Mouse (Mus musculus) megakaryocyte, embryonic 14.5 days (primary cell): ENCODE results near the gene Fam149a. TPM values are rescaled to one million over a fixed set of nuclear protein-coding genes. Genes with fewer than 3 reads are reported as not detected.

Experiments
- H3K27me3 ChIP-seq: replicated peaks from 2 replicates; pipeline ENCODE3; 2012; ENCODE audit warnings: inconsistent platforms
- H3K36me3 ChIP-seq: replicated peaks from 2 replicates; pipeline ENCODE3; 2012; ENCODE audit warnings: low read length, inconsistent platforms, mixed read lengths
- H3K4me1 ChIP-seq: 2 replicates; pipeline ENCODE4 v1.6.1; 2012; ENCODE audit warnings: inconsistent platforms
- H3K4me3 ChIP-seq: replicated peaks from 2 replicates; pipeline ENCODE3; 2012; ENCODE audit warnings: moderate library complexity, mild to moderate bottlenecking, inconsistent platforms
- H3K9me3 ChIP-seq: 2 replicates; pipeline ENCODE4 v1.6.1; 2012; ENCODE audit warnings: inconsistent platforms
- FLI1 ChIP-seq: IDR thresholded peaks from 2 replicates; pipeline ENCODE4 v1.6.1; 2012; ENCODE audit warnings: low read length, inconsistent platforms, mixed read lengths
- GATA1 ChIP-seq: IDR thresholded peaks from 3 replicates; pipeline ENCODE4 v1.6.1; 2012; ENCODE audit warnings: mixed read lengths, low read length, inconsistent platforms, borderline replicate concordance
- polyA plus RNA-seq: library from polyadenylated mRNA; stranded (reverse); fragments of >175 nt; gene quantifications from 2 replicates; pipeline ENCODE4 v1.2.3, GENCODE M21; 2012; ENCODE audit warnings: low replicate concordance; ENCODE audit not compliant: insufficient read depth

Fam149a gene
- not detected in 2 replicates for polyA plus RNA-seq

- Histone ChIP-seq H3K4me3 (no peak within 1 kb of the TSS), H3K36me3 (no peaks in the 10 kb centered on the region), H3K27me3 (peaks cover 18% of the 10 kb centered on the region), H3K9me3 (peaks cover 15% of the 10 kb centered on the region; the same call in 1 of the 2 replicates), H3K4me1 (no peaks in the 10 kb centered on the region; the same call in 1 of the 2 replicates)
- TF ChIP-seq FLI1, result no peak
- no peak for TF ChIP-seq GATA1
Observed at GRCm38 (mm10) chr8:45381963-45382347, at the start of gene Fam149a. Gene Fam149a, minus strand, starts transcription at chr8:45382291.

GRCm38 (mm10) chr8:45420151-45420550 is 38.1 kb upstream of the Fam149a start:
- no peak for TF ChIP-seq FLI1
- no peak for TF ChIP-seq GATA1
- Histone ChIP-seq H3K4me1 (peaks cover under 1% of the 10 kb centered on the region), H3K4me3 (no peak overlapping the region), H3K27me3 (no peaks in the 10 kb centered on the region), H3K9me3 (no peaks in the 10 kb centered on the region), H3K36me3 (no peaks in the 10 kb centered on the region)

DNA sequence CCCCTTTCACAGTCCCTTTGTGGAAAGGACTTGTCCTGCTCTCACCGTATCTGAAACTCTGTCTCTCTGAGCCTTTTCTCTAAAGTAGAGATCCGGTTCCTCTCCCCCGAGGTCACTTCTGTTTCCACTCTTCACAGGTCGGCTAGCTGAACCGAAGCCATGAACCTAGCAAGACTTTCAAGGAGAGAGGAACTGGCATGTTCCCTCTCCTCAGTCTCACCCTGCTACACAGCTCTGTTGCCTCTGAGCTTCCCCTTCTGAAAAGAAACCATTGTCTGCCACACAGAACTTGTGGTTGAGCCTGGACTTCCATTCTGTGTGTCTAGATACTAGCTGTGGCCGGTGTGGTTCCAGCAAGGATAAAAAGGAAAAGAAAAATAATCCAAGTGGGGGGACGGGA is 32.9 kb upstream of the Fam149a start:
- Histone ChIP-seq H3K36me3 (no peaks in the 10 kb centered on the region), H3K4me1 (peaks cover 18% of the 10 kb centered on the region), H3K4me3 (peak overlapping the region; percentile 71), H3K9me3 (no peaks in the 10 kb centered on the region), H3K27me3 (no peaks in the 10 kb centered on the region)
- TF ChIP-seq FLI1 (no peak), GATA1 (no peak)

GRCm38 (mm10) chr8:45410882-45411281 is 28.8 kb upstream of the Fam149a start, which contains the start of gene Tlr3:
Gene Tlr3, minus strand, starts transcription at chr8:45411080.
- Histone ChIP-seq H3K4me1 (peaks cover 18% of the 10 kb centered on the region), H3K4me3 (peak within 1 kb of the TSS; percentile 94), H3K36me3 (no peaks in the 10 kb centered on the region), H3K9me3 (no peaks in the 10 kb centered on the region), H3K27me3 (no peaks in the 10 kb centered on the region)
- TF ChIP-seq GATA1, result no peak
- TF ChIP-seq FLI1, result no peak

DNA sequence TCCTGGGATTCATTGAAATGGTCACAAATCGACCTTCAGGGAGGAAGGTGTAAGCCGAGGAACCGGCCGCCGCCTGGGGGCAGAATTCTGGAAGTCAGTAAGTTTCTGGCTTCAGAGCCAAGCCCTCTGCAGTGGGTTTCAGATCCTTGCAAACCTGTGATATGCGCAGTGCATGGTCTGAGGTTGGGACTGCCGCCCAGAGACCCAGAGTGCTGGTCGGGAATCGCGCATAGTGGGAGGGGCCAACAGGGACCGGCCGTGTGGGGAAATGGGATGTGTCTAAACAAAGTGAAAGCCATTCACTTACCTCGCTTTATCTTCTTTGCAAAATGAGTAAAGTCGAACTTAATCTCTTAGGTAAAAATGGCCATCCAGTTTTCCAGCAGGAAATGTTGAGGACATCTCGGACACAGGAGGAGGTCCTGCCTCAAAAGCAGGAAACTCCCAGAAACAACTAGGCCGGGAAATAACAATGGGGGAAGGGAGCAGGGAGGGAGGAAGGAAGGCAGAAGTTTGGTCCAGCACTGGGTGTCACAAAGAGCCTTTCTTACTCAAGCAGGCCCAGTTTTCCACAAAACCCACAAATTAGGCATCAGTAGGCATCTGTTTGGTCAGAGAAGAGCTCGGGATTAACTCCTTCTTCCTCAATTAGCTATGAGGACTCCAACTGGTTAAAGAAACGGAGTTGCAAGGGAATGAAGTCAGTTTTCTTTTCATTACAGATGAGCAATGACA is 28.2 kb upstream of the Fam149a start:
- TF ChIP-seq GATA1 (no peak), FLI1 (no peak)
- Histone ChIP-seq H3K9me3 (no peaks in the 10 kb centered on the region), H3K36me3 (no peaks in the 10 kb centered on the region), H3K27me3 (no peaks in the 10 kb centered on the region), H3K4me1 (peaks cover 18% of the 10 kb centered on the region), H3K4me3 (peak overlapping the region; percentile 94)

DNA sequence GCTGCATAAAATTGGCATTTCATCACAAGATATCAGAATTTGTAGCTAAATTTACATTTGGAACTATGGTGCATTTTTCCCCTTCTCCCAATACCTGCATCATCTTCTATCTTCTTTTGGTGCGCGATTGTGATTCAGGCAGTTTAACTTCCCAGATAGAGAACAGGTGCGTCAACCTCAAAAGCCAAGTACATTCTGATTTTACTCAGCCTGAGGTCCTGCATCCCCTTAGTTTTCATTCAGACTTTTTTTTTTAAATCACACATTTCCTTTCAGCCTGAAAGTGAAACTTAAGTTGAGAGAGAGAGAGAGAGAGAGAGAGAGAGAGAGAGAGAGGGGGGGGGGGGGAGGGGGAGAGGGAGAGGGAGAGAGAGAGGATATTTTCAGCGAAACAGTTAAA is 27.6 kb upstream of the Fam149a start:
- no peak for TF ChIP-seq FLI1
- TF ChIP-seq GATA1, result no peak
- no peaks in the 10 kb centered on the region for H3K27me3 ChIP-seq

GRCm38 (mm10) chr8:45383250-45383649 is 1.2 kb upstream of the Fam149a start:
- no peak overlapping the region for H3K4me3 ChIP-seq
- no peaks in the 10 kb centered on the region; the same call in 1 of the 2 replicates for H3K4me1 ChIP-seq
- no peaks in the 10 kb centered on the region for H3K36me3 ChIP-seq
- no peak for TF ChIP-seq FLI1
- TF ChIP-seq GATA1, result no peak
- peaks cover 18% of the 10 kb centered on the region for H3K27me3 ChIP-seq
- H3K9me3 ChIP-seq, result peaks cover 18% of the 10 kb centered on the region; the same call in 1 of the 2 replicates

More for the DNA sequence above, 27.6 kb upstream of the Fam149a start:
- no peaks in the 10 kb centered on the region for H3K9me3 ChIP-seq
- H3K4me1 ChIP-seq, result peaks cover 13% of the 10 kb centered on the region
- H3K4me3 ChIP-seq, result peak overlapping the region; percentile 94
- no peaks in the 10 kb centered on the region for H3K36me3 ChIP-seq

GRCm38 (mm10) chr8:45381075-45381962 is 772 bp downstream of the Fam149a start:
- H3K27me3 ChIP-seq, result peaks cover 18% of the 10 kb centered on the region
- H3K4me3 ChIP-seq, result no peak overlapping the region
- peaks cover 15% of the 10 kb centered on the region; the same call in 1 of the 2 replicates for H3K9me3 ChIP-seq
- no peaks in the 10 kb centered on the region; the same call in 1 of the 2 replicates for H3K4me1 ChIP-seq
- H3K36me3 ChIP-seq, result no peaks in the 10 kb centered on the region
- no peak for TF ChIP-seq FLI1
- TF ChIP-seq GATA1, result no peak

GRCm38 (mm10) chr8:45380598-45380997 is 1.5 kb downstream of the Fam149a start:
- Histone ChIP-seq H3K27me3 (peaks cover 18% of the 10 kb centered on the region), H3K9me3 (peaks cover 15% of the 10 kb centered on the region; the same call in 1 of the 2 replicates), H3K36me3 (no peaks in the 10 kb centered on the region), H3K4me1 (no peaks in the 10 kb centered on the region; the same call in 1 of the 2 replicates), H3K4me3 (no peak overlapping the region)
- TF ChIP-seq GATA1, result no peak

- TF ChIP-seq FLI1 (no peak), GATA1 (no peak)
- no peaks in the 10 kb centered on the region for H3K36me3 ChIP-seq
- no peaks in the 10 kb centered on the region for H3K27me3 ChIP-seq
- no peaks in the 10 kb centered on the region for H3K9me3 ChIP-seq
- no peaks in the 10 kb centered on the region for H3K4me1 ChIP-seq
- H3K4me3 ChIP-seq, result no peak overlapping the region
Observed at GRCm38 (mm10) chr8:45374071-45374470, 8.0 kb downstream of the Fam149a start.
